Mouse (Mus musculus) cortical plate, adult 2 months (tissue): Measurements from ENCODE around the gene Slc28a1. TPM values are rescaled to one million over a fixed set of nuclear protein-coding genes. Genes with fewer than 3 reads are reported as not detected.

Experiments
- H3K27ac ChIP-seq: fragments of 200-500 bp; 2 replicates; pipeline ENCODE4 v1.5.1; 2012; ENCODE audit warnings: low read length, control low read depth, inconsistent platforms; ENCODE audit not compliant: insufficient read depth
- H3K4me1 ChIP-seq: fragments of 200-500 bp; 2 replicates; pipeline ENCODE4 v1.6.1; 2011; ENCODE audit warnings: low read length; ENCODE audit not compliant: control insufficient read depth, insufficient read depth
- H3K4me3 ChIP-seq: fragments of 200-500 bp; 2 replicates; pipeline ENCODE4 v1.5.1; 2011; ENCODE audit warnings: mild to moderate bottlenecking, low read length, control low read depth; ENCODE audit not compliant: insufficient read depth
- CTCF ChIP-seq: fragments of 200-500 bp; IDR thresholded peaks from 2 replicates; pipeline ENCODE4 v1.5.1; 2011; ENCODE audit warnings: mild to moderate bottlenecking, control low read depth, low read length; ENCODE audit not compliant: insufficient read depth; ENCODE audit errors: extremely low read depth
- POLR2A ChIP-seq: fragments of 200-500 bp; IDR thresholded peaks from 2 replicates; pipeline ENCODE4 v1.6.1; 2011; ENCODE audit warnings: mild to moderate bottlenecking, low read length, control low read depth; ENCODE audit not compliant: insufficient read depth; ENCODE audit errors: extremely low read depth
- polyA plus RNA-seq: library from polyadenylated mRNA; depleted of rRNA; stranded (reverse); fragments of >200 nt; gene quantifications from 2 replicates; pipeline ENCODE4 v1.2.3, GENCODE M21; 2012

Slc28a1 gene
- polyA plus RNA-seq, 1 experiment, result 0.33 TPM

GRCm38 (mm10) chr7:81154960-81155359, 40.4 kb downstream of the Slc28a1 start:
- no peak overlapping the region for H3K4me3 ChIP-seq
- no peaks in the 10 kb centered on the region for H3K4me1 ChIP-seq
- H3K27ac ChIP-seq, result no peak overlapping the region
- TF ChIP-seq CTCF, result peak; percentile 81
- TF ChIP-seq POLR2A, result no peak

- no peaks in the 10 kb centered on the region for H3K4me1 ChIP-seq
- TF ChIP-seq POLR2A (no peak), CTCF (no peak)
- no peak overlapping the region for H3K27ac ChIP-seq
- no peak overlapping the region for H3K4me3 ChIP-seq
Observed at GRCm38 (mm10) chr7:81158933-81159332, 44.3 kb downstream of the Slc28a1 start.

- no peaks in the 10 kb centered on the region for H3K4me1 ChIP-seq
- no peak overlapping the region for H3K4me3 ChIP-seq
- no peak for TF ChIP-seq POLR2A
- peak; percentile 37 for TF ChIP-seq CTCF
- no peak overlapping the region for H3K27ac ChIP-seq
Observed at GRCm38 (mm10) chr7:81161666-81162065, 47.1 kb downstream of the Slc28a1 start.

- Histone ChIP-seq H3K27ac (no peak overlapping the region), H3K4me3 (no peak overlapping the region), H3K4me1 (no peaks in the 10 kb centered on the region)
- TF ChIP-seq POLR2A, result no peak
- TF ChIP-seq CTCF, result peak; percentile 82
Observed at GRCm38 (mm10) chr7:81162345-81162744, 47.7 kb downstream of the Slc28a1 start.

GRCm38 (mm10) chr7:81164411-81164810, 49.8 kb downstream of the Slc28a1 start:
- TF ChIP-seq CTCF, result no peak
- TF ChIP-seq POLR2A, result no peak
- H3K27ac ChIP-seq, result no peak overlapping the region

GRCm38 (mm10) chr7:81167124-81167523, 52.5 kb downstream of the Slc28a1 start:
- Histone ChIP-seq H3K4me3 (no peak overlapping the region), H3K27ac (no peak overlapping the region), H3K4me1 (no peaks in the 10 kb centered on the region)
- TF ChIP-seq POLR2A (no peak), CTCF (peak; percentile 69)

More at GRCm38 (mm10) chr7:81164411-81164810, 49.8 kb downstream of the Slc28a1 start:
- Histone ChIP-seq H3K4me1 (no peaks in the 10 kb centered on the region), H3K4me3 (no peak overlapping the region)

- no peak for TF ChIP-seq POLR2A
- no peak for TF ChIP-seq CTCF
Observed at GRCm38 (mm10) chr7:81169351-81169750, 54.8 kb downstream of the Slc28a1 start.

GRCm38 (mm10) chr7:81173931-81174330, 59.3 kb downstream of the Slc28a1 start:
- TF ChIP-seq CTCF (no peak), POLR2A (no peak)
- no peak overlapping the region for H3K27ac ChIP-seq

More at GRCm38 (mm10) chr7:81169351-81169750, 54.8 kb downstream of the Slc28a1 start:
- Histone ChIP-seq H3K4me1 (no peaks in the 10 kb centered on the region), H3K27ac (no peak overlapping the region), H3K4me3 (no peak overlapping the region)

GRCm38 (mm10) chr7:81174654-81175053, 60.1 kb downstream of the Slc28a1 start:
- H3K4me1 ChIP-seq, result no peaks in the 10 kb centered on the region
- H3K27ac ChIP-seq, result no peak overlapping the region
- TF ChIP-seq POLR2A, result no peak
- no peak for TF ChIP-seq CTCF
- no peak overlapping the region for H3K4me3 ChIP-seq

More at GRCm38 (mm10) chr7:81173931-81174330, 59.3 kb downstream of the Slc28a1 start:
- Histone ChIP-seq H3K4me3 (no peak overlapping the region), H3K4me1 (no peaks in the 10 kb centered on the region)

GRCm38 (mm10) chr7:81176187-81176769, 61.7 kb downstream of the Slc28a1 start:
- TF ChIP-seq CTCF (no peak), POLR2A (no peak)
- no peak overlapping the region for H3K4me3 ChIP-seq
- no peaks in the 10 kb centered on the region for H3K4me1 ChIP-seq
- no peak overlapping the region for H3K27ac ChIP-seq
